In genomic region chr5:119663747-119664146, GRCm38 (mm10) we compare ENCODE assay signal across 25 mouse cellular contexts. TPM values are rescaled to one million over a fixed set of nuclear protein-coding genes. Genes with fewer than 3 reads are reported as not detected.
DNase-seq lines count a peak whose midpoint lies in the region; ATAC-seq and TF ChIP-seq lines count a peak whose summit lies in the region.
"Had no signal": no experiment of that assay in that cellular context is flagged by ENCODE, and none has a peak within 500 bp of the region (broad histone marks: within the 10 kb centered on the region; RNA-seq: fewer than 3 reads in every experiment).

No protein-coding gene starts in this region.

- H3K4me3 ChIP-seq in hindbrain, embryonic 10.5 days: no peak overlapping the region
- no peak overlapping the region for H3K4me3 ChIP-seq in hindbrain, postnatal 0 days (ENCODE audit: low read length)
- H3K4me3 ChIP-seq in kidney, postnatal 0 days (replicated peaks; ENCODE audit: low read depth, low read length): no peak overlapping the region
- H3K4me3 ChIP-seq in embryonic facial prominence, embryonic 11.5 days (ENCODE audit: low read depth, low read length): no peak overlapping the region
- H3K4me3 ChIP-seq in limb, embryonic 12.5 days (replicated peaks): peak overlapping the region; percentile 18; the same call in 1 of the 2 replicates
- H3K4me3 ChIP-seq: hindbrain, embryonic 13.5 days; midbrain, embryonic 10.5 days had no signal

- no peak overlapping the region for H3K4me2 ChIP-seq in hindbrain, postnatal 0 days (ENCODE audit: low read depth, low read length)
- H3K4me2 ChIP-seq in kidney, postnatal 0 days (ENCODE audit: low read length): peak overlapping the region; percentile 35
- H3K4me2 ChIP-seq in embryonic facial prominence, embryonic 11.5 days (ENCODE audit: low read depth, low read length): peak overlapping the region; percentile 27
- H3K4me2 ChIP-seq in limb, embryonic 12.5 days: no peak overlapping the region
- H3K4me2 ChIP-seq: hindbrain, embryonic 13.5 days had no signal

- 2% methylated on average over 5 of the region's 5 CpGs for WGBS in hindbrain, embryonic 10.5 days
- WGBS in hindbrain, postnatal 0 days: under 1% methylated on average over 5 of the region's 5 CpGs
- 24% methylated on average over 5 of the region's 5 CpGs for WGBS in kidney, postnatal 0 days
- WGBS in embryonic facial prominence, embryonic 11.5 days: 9% methylated on average over 5 of the region's 5 CpGs
- 18% methylated on average over 5 of the region's 5 CpGs for WGBS in limb, embryonic 12.5 days

- H3K36me3 ChIP-seq in hindbrain, embryonic 10.5 days: no peaks in the 10 kb centered on the region
- H3K36me3 ChIP-seq in hindbrain, postnatal 0 days (ENCODE audit: insufficient read depth, low read length): no peaks in the 10 kb centered on the region
- no peaks in the 10 kb centered on the region for H3K36me3 ChIP-seq in kidney, postnatal 0 days (ENCODE audit: insufficient read depth, low read length)
- H3K36me3 ChIP-seq in embryonic facial prominence, embryonic 11.5 days (replicated peaks; ENCODE audit: control insufficient read depth, insufficient read depth, low read depth, low read length): no peaks in the 10 kb centered on the region
- no peaks in the 10 kb centered on the region for H3K36me3 ChIP-seq in limb, embryonic 12.5 days
- H3K36me3 ChIP-seq: G1E; heart, embryonic 10.5 days; hindbrain, embryonic 13.5 days; midbrain, embryonic 10.5 days had no signal

- peaks cover 9% of the 10 kb centered on the region; the same call in 1 of the 2 replicates for H3K4me1 ChIP-seq in hindbrain, embryonic 10.5 days (replicated peaks)
- H3K4me1 ChIP-seq in hindbrain, postnatal 0 days (ENCODE audit: insufficient read depth, low read length): no peaks in the 10 kb centered on the region
- H3K4me1 ChIP-seq in kidney, postnatal 0 days (replicated peaks; ENCODE audit: insufficient read depth, low read length): no peaks in the 10 kb centered on the region
- H3K4me1 ChIP-seq in embryonic facial prominence, embryonic 11.5 days (ENCODE audit: control insufficient read depth, insufficient read depth, low read length): peaks cover 5% of the 10 kb centered on the region
- H3K4me1 ChIP-seq in limb, embryonic 12.5 days (replicated peaks): peaks cover 32% of the 10 kb centered on the region
- H3K4me1 ChIP-seq: hindbrain, embryonic 13.5 days had no signal

- H3K9ac ChIP-seq in hindbrain, postnatal 0 days (replicated peaks; ENCODE audit: low read length): no peak overlapping the region
- no peak overlapping the region for H3K9ac ChIP-seq in kidney, postnatal 0 days (ENCODE audit: low read depth, low read length)
- H3K9ac ChIP-seq in embryonic facial prominence, embryonic 11.5 days (replicated peaks; ENCODE audit: low read length): peak overlapping the region; percentile 46; the same call in 1 of the 2 replicates
- no peak overlapping the region for H3K9ac ChIP-seq in limb, embryonic 12.5 days (replicated peaks)
- H3K9ac ChIP-seq: hindbrain, embryonic 13.5 days had no signal

- TF ChIP-seq CTCF in hindbrain, postnatal 0 days (IDR thresholded peaks at IDR 0.05; ENCODE audit: low read depth): no peak
- no peak for TF ChIP-seq CTCF in kidney, postnatal 0 days (IDR thresholded peaks at IDR 0.05; ENCODE audit: low read depth)

- ATAC-seq in hindbrain, postnatal 0 days: no peak
- no peak for ATAC-seq in kidney, postnatal 0 days (replicated peaks; ENCODE audit: low FRiP score, low read depth)
- no peak for ATAC-seq in embryonic facial prominence, embryonic 11.5 days (replicated peaks; ENCODE audit: insufficient number of reproducible peaks, low FRiP score, low TSS enrichment, low read depth)
- no peak for ATAC-seq in limb, embryonic 12.5 days (ENCODE audit: insufficient number of reproducible peaks, insufficient read depth, low FRiP score, low TSS enrichment, low read depth)
- ATAC-seq: forebrain, embryonic 14.5 days; intestine, postnatal 0 days; Patski had no signal

- no peak overlapping the region for H3K27ac ChIP-seq in hindbrain, embryonic 10.5 days
- no peak overlapping the region for H3K27ac ChIP-seq in hindbrain, postnatal 0 days
- H3K27ac ChIP-seq in kidney, postnatal 0 days: no peak overlapping the region
- H3K27ac ChIP-seq in embryonic facial prominence, embryonic 11.5 days (replicated peaks; ENCODE audit: low read depth, low read length): 0 out of 2 replicates have a peak overlapping the region, but pooled peaks have one; percentile 20
- H3K27ac ChIP-seq in limb, embryonic 12.5 days: no peak overlapping the region
- H3K27ac ChIP-seq: heart, embryonic 10.5 days; hindbrain, embryonic 13.5 days; midbrain, embryonic 10.5 days had no signal

- no peaks in the 10 kb centered on the region for H3K9me3 ChIP-seq in hindbrain, embryonic 10.5 days
- H3K9me3 ChIP-seq in hindbrain, postnatal 0 days (ENCODE audit: low read length): no peaks in the 10 kb centered on the region
- no peaks in the 10 kb centered on the region for H3K9me3 ChIP-seq in kidney, postnatal 0 days (replicated peaks; ENCODE audit: low read length)
- H3K9me3 ChIP-seq in embryonic facial prominence, embryonic 11.5 days (replicated peaks; ENCODE audit: control insufficient read depth, low read length): no peaks in the 10 kb centered on the region
- no peaks in the 10 kb centered on the region for H3K9me3 ChIP-seq in limb, embryonic 12.5 days
- H3K9me3 ChIP-seq: heart, embryonic 10.5 days; hindbrain, embryonic 13.5 days; midbrain, embryonic 10.5 days had no signal

- peak; percentile 17 for DNase-seq in hindbrain, embryonic 10.5 days (ENCODE audit: low spot score)
- no peak for DNase-seq in hindbrain, postnatal 0 days (ENCODE audit: low spot score)
- DNase-seq in kidney, postnatal 0 days (ENCODE audit: low spot score): no peak
- DNase-seq in kidney, postnatal 10 days: no peak
- no peak for DNase-seq in embryonic facial prominence, embryonic 11.5 days (ENCODE audit: low spot score)
- no peak for DNase-seq in natural killer cell, adult 2 months (ENCODE audit: low spot score in 2 of 2)
- DNase-seq in frontal cortex, postnatal 10 days (ENCODE audit: low spot score in 2 of 2): no peak
- DNase-seq: adrenal gland, adult 8-10 months; cerebellum, adult 2 months; cerebellum, postnatal 25 days; gastrocnemius, postnatal 10 days; kidney, postnatal 4 days; lung, postnatal 10 days; thymus, adult 18-20 months; thymus, postnatal 4 days had no signal

- peaks cover 100% of the 10 kb centered on the region for H3K27me3 ChIP-seq in hindbrain, embryonic 10.5 days (ENCODE audit: insufficient read depth, poor library complexity, severe bottlenecking)
- H3K27me3 ChIP-seq in hindbrain, postnatal 0 days (ENCODE audit: insufficient read depth, low read length): peaks cover 97% of the 10 kb centered on the region
- peaks cover 71% of the 10 kb centered on the region for H3K27me3 ChIP-seq in kidney, postnatal 0 days (ENCODE audit: insufficient read depth, low read length)
- peaks cover 56% of the 10 kb centered on the region for H3K27me3 ChIP-seq in embryonic facial prominence, embryonic 11.5 days (ENCODE audit: control insufficient read depth, insufficient read depth, low read length)
- H3K27me3 ChIP-seq in limb, embryonic 12.5 days: peaks cover 99% of the 10 kb centered on the region

RNA-seq across cellular contexts. Expression of gene Tbx3, which starts 6.7 kb away (rescaled TPM):
- polyA plus RNA-seq in hindbrain, embryonic 10.5 days (2016; fragmentation: Nextera tagmentation; extraction: Ambion mirVana): 5.8 and 13.0 TPM in 2 replicates
- 1.3 and 6.7 TPM in 2 replicates for total RNA-seq in hindbrain, postnatal 0 days (2014; rRNA removed)
- polyA plus RNA-seq in hindbrain, postnatal 0 days (2015; fragmentation: Nextera tagmentation; extraction: Ambion mirVana): 2.4 and 2.9 TPM in 2 replicates
- polyA plus RNA-seq in kidney, postnatal 0 days (2015; fragmentation: Nextera tagmentation; extraction: Ambion mirVana): 32.9 and 36.8 TPM in 2 replicates
- polyA plus RNA-seq in embryonic facial prominence, embryonic 11.5 days (2014; fragmentation: Nextera tagmentation; extraction: Ambion mirVana): 36.9 and 39.8 TPM in 2 replicates
- polyA plus RNA-seq in limb, embryonic 12.5 days (2016; fragmentation: Nextera tagmentation; extraction: Ambion mirVana): 38.3 and 42.4 TPM in 2 replicates
- total RNA-seq: granulocyte monocyte progenitor cell, adult 5-6 weeks; neutrophil, adult 5-6 weeks had no signal
- polyA plus RNA-seq: G1E, Patski had no signal

Comparison
In these comparisons a context has a peak if more than half of its experiments do, and no peak if none do; other contexts are left out.
1. H3K4me2 ChIP-seq: peak in kidney, postnatal 0 days (single experiment) and embryonic facial prominence, embryonic 11.5 days (single experiment); none in hindbrain, postnatal 0 days (single experiment) and limb, embryonic 12.5 days (single experiment).